Comparison of ENCODE assay signal across 11 mouse cellular contexts in the genomic region with DNA sequence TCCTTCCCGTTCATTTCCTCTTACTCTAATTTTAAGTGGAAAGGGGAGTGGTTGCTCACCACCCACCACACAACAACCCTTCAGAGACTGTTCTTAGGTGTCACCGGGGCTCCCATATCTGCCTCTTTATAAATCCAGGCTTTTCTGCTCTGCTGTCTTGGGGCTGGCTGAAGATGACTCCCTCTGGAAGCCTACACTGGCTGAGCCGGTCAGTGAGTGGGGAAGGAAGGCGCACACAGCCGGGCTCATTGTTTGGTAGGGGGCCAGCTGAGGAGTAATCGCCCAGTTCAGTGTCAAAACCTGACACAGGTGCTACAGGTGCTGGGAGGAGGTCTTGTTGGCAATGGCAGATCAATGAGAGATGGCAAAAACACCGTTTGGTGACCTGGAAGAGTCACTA. TPM values are rescaled to one million over a fixed set of nuclear protein-coding genes. Genes with fewer than 3 reads are reported as not detected.
A peak's percentile ranks its signal among the peaks of the same experiment; 100 is the strongest.
DNase-seq lines count a peak whose midpoint lies in the region; ATAC-seq and TF ChIP-seq lines count a peak whose summit lies in the region.
"Had no signal": no experiment of that assay in that cellular context is flagged by ENCODE, and none has a peak within 500 bp of the region (broad histone marks: within the 10 kb centered on the region; RNA-seq: fewer than 3 reads in every experiment).

No protein-coding gene starts in this region.

- H3K4me2 ChIP-seq in kidney, embryonic 16.5 days (replicated peaks; ENCODE audit: low read depth, low read length), result peak overlapping the region; percentile 21; the same call in 1 of the 2 replicates
- H3K4me2 ChIP-seq in liver, embryonic 13.5 days, result peak overlapping the region; percentile 46

- H3K4me3 ChIP-seq in kidney, embryonic 16.5 days (ENCODE audit: low read length), result no peak overlapping the region
- H3K4me3 ChIP-seq in ES-E14 (ENCODE audit: insufficient read depth in 1 of 2, low read depth in 1 of 2, low read length in 2 of 2, poor library complexity in 1 of 2, severe bottlenecking in 1 of 2), result no peak overlapping the region
- H3K4me3 ChIP-seq in embryonic facial prominence, embryonic 10.5 days, result no peak overlapping the region
- 0 out of 2 replicates have a peak overlapping the region, but pooled peaks have one; percentile 3 for H3K4me3 ChIP-seq in liver, embryonic 13.5 days (replicated peaks)
- H3K4me3 ChIP-seq: hindbrain, embryonic 13.5 days; limb, embryonic 10.5 days; midbrain, embryonic 10.5 days had no signal

- in situ Hi-C loops in ES-E14 (cut with MboI; ENCODE audit: low sequenced_read_pairs in 2 of 2, unreplicated experiment in 2 of 2), result no loop called here

- peaks cover 9% of the 10 kb centered on the region; the same call in 1 of the 2 replicates for H3K27me3 ChIP-seq in kidney, embryonic 16.5 days (ENCODE audit: insufficient read depth, low read length)
- peaks cover 46% of the 10 kb centered on the region for H3K27me3 ChIP-seq in embryonic facial prominence, embryonic 10.5 days (replicated peaks; ENCODE audit: low read depth, poor library complexity, severe bottlenecking)
- peaks cover 59% of the 10 kb centered on the region for H3K27me3 ChIP-seq in liver, embryonic 13.5 days

- whole genome bisulfite sequencing in kidney, embryonic 16.5 days, result 71% methylated on average over 7 of the region's 7 CpGs
- 65% methylated on average over 7 of the region's 7 CpGs for WGBS in embryonic facial prominence, embryonic 10.5 days
- 15% methylated on average over 7 of the region's 7 CpGs for WGBS in liver, embryonic 13.5 days (ENCODE audit: insufficient replicate concordance)

- peak overlapping the region; percentile 41 for H3K27ac ChIP-seq in kidney, embryonic 16.5 days (ENCODE audit: low read length)
- no peak overlapping the region for H3K27ac ChIP-seq in ES-E14 (ENCODE audit: insufficient read depth, low read depth, low read length, poor library complexity, severe bottlenecking)
- peak overlapping the region; percentile 4; the same call in 1 of the 2 replicates for H3K27ac ChIP-seq in embryonic facial prominence, embryonic 10.5 days (replicated peaks)
- peak overlapping the region; percentile 61 for H3K27ac ChIP-seq in liver, embryonic 13.5 days
- H3K27ac ChIP-seq: hindbrain, embryonic 13.5 days had no signal

- no peak for ATAC-seq in kidney, embryonic 16.5 days (ENCODE audit: low FRiP score, low TSS enrichment)
- ATAC-seq in liver, embryonic 13.5 days (ENCODE audit: low read depth), result no peak

- H3K9ac ChIP-seq in kidney, embryonic 16.5 days (replicated peaks; ENCODE audit: low read length), result no peak overlapping the region
- peak overlapping the region; percentile 7; the same call in 1 of the 2 replicates for H3K9ac ChIP-seq in ES-E14 (ENCODE audit: insufficient read depth, low read depth, low read length, poor library complexity, severe bottlenecking)
- H3K9ac ChIP-seq in liver, embryonic 13.5 days, result no peak overlapping the region
- H3K9ac ChIP-seq: hindbrain, embryonic 13.5 days had no signal

- peaks cover 21% of the 10 kb centered on the region for H3K4me1 ChIP-seq in kidney, embryonic 16.5 days (ENCODE audit: insufficient read depth, low read length)
- peaks cover 0 to 15% of the 10 kb centered on the region in 2 experiments; a peak in 2 of 4 replicates for H3K4me1 ChIP-seq in ES-E14 (ENCODE audit: control insufficient read depth in 2 of 2, insufficient read depth in 2 of 2, low read length in 2 of 2, poor library complexity in 1 of 2)
- peaks cover 37% of the 10 kb centered on the region for H3K4me1 ChIP-seq in embryonic facial prominence, embryonic 10.5 days
- peaks cover 35% of the 10 kb centered on the region for H3K4me1 ChIP-seq in liver, embryonic 13.5 days (replicated peaks)

- no peaks in the 10 kb centered on the region for H3K36me3 ChIP-seq in kidney, embryonic 16.5 days (ENCODE audit: insufficient read depth, low read length)
- no peaks in the 10 kb centered on the region for H3K36me3 ChIP-seq in ES-E14 (ENCODE audit: control insufficient read depth, insufficient read depth, low read length, poor library complexity, severe bottlenecking)
- H3K36me3 ChIP-seq in embryonic facial prominence, embryonic 10.5 days (replicated peaks), result no peaks in the 10 kb centered on the region
- H3K36me3 ChIP-seq in liver, embryonic 13.5 days, result no peaks in the 10 kb centered on the region
- H3K36me3 ChIP-seq: hindbrain, embryonic 13.5 days; limb, embryonic 10.5 days; midbrain, embryonic 10.5 days had no signal

- no peaks in the 10 kb centered on the region for H3K9me3 ChIP-seq in kidney, embryonic 16.5 days (ENCODE audit: low read length)
- H3K9me3 ChIP-seq in ES-E14 (ENCODE audit: control insufficient read depth, insufficient read depth, low read depth, low read length), result no peaks in the 10 kb centered on the region
- H3K9me3 ChIP-seq in embryonic facial prominence, embryonic 10.5 days, result no peaks in the 10 kb centered on the region
- no peaks in the 10 kb centered on the region for H3K9me3 ChIP-seq in liver, embryonic 13.5 days (replicated peaks)
- H3K9me3 ChIP-seq: hindbrain, embryonic 13.5 days; limb, embryonic 10.5 days; midbrain, embryonic 10.5 days had no signal

- no peak for DNase-seq in kidney, adult 9 months
- DNase-seq in ES-E14 (ENCODE audit: low read depth, low spot score), result no peak
- DNase-seq in embryonic facial prominence, embryonic 10.5 days (ENCODE audit: low spot score), result no peak
- no peak for DNase-seq in liver, embryonic 13.5 days
- no peak for DNase-seq in frontal cortex, adult 2 months (ENCODE audit: extremely low spot score in 1 of 2, low spot score in 1 of 2)
- no peak for DNase-seq in gastrocnemius, postnatal 10 days
- DNase-seq in right cerebral cortex, postnatal 14 days, result no peak

TF ChIP-seq in ES-E14, 5 proteins besides CTCF, POLR2A, EP300 and RAD21:
- TF ChIP-seq ZNF384 (IDR thresholded peaks at IDR 0.05; ENCODE audit: low read depth, low read length) (no peak), CHD2 (IDR thresholded peaks at IDR 0.05; ENCODE audit: low read depth, low read length) (no peak), ZC3H11A (IDR thresholded peaks at IDR 0.05; ENCODE audit: borderline replicate concordance, low read depth, low read length) (no peak), MAFK (IDR thresholded peaks at IDR 0.05; ENCODE audit: insufficient read depth, low read depth, low read length) (no peak), HCFC1 (IDR thresholded peaks at IDR 0.05; ENCODE audit: borderline replicate concordance, insufficient read depth, low read length) (no peak)

RNA-seq across cellular contexts. Expression of a gene that starts 5.4 kb away (rescaled TPM):
- polyA plus RNA-seq in kidney, embryonic 16.5 days (2015; fragmentation: Nextera tagmentation; extraction: Ambion mirVana), result 1.9 and 2.5 TPM in 2 replicates
- 0.67 and 1.2 TPM in 2 replicates for total RNA-seq in ES-E14 (2012; rRNA removed)
- polyA plus RNA-seq in embryonic facial prominence, embryonic 10.5 days (2016; fragmentation: Nextera tagmentation; extraction: Ambion mirVana), result 1.3 TPM in 2 replicates
- polyA plus RNA-seq in liver, embryonic 13.5 days (2015; fragmentation: Nextera tagmentation; extraction: Ambion mirVana), result 0.17 and 0.44 TPM in 2 replicates
- 3.4 and 4.5 TPM in 2 replicates for polyA plus RNA-seq in frontal cortex, adult 2 months (2012; rRNA removed)
- 1 to 10 TPM in 1 of 2 experiments, under 1 TPM in 1; 0.75 to 1.1 TPM for total RNA-seq in gastrocnemius, postnatal 10 days (2021)

RNA-seq across cellular contexts. Expression of a gene that starts 26.1 kb away (rescaled TPM):
- polyA plus RNA-seq in kidney, embryonic 16.5 days (2015; fragmentation: Nextera tagmentation; extraction: Ambion mirVana), result 280 and 282 TPM in 2 replicates
- 112 and 131 TPM in 2 replicates for total RNA-seq in ES-E14 (2012; rRNA removed)
- polyA plus RNA-seq in embryonic facial prominence, embryonic 10.5 days (2016; fragmentation: Nextera tagmentation; extraction: Ambion mirVana), result 75.1 and 82.5 TPM in 2 replicates
- 127 and 145 TPM in 2 replicates for polyA plus RNA-seq in liver, embryonic 13.5 days (2015; fragmentation: Nextera tagmentation; extraction: Ambion mirVana)
- polyA plus RNA-seq in frontal cortex, adult 2 months (2012; rRNA removed), result 19.1 and 19.9 TPM in 2 replicates
- 10 to 100 TPM; 75.0 to 98.1 TPM for total RNA-seq in gastrocnemius, postnatal 10 days (2021)

RNA-seq across cellular contexts. Expression of a gene that starts 29.8 kb away (rescaled TPM):
- polyA plus RNA-seq in kidney, embryonic 16.5 days (2015; fragmentation: Nextera tagmentation; extraction: Ambion mirVana), result 0.34 and 0.68 TPM in 2 replicates
- 0.09 and 0.26 TPM in 2 replicates for total RNA-seq in ES-E14 (2012; rRNA removed)
- 0.12 TPM in 1 of 2 replicates, not detected in the other for polyA plus RNA-seq in embryonic facial prominence, embryonic 10.5 days (2016; fragmentation: Nextera tagmentation; extraction: Ambion mirVana)
- polyA plus RNA-seq in liver, embryonic 13.5 days (2015; fragmentation: Nextera tagmentation; extraction: Ambion mirVana), result not detected in 2 replicates
- 0.90 and 0.97 TPM in 2 replicates for polyA plus RNA-seq in frontal cortex, adult 2 months (2012; rRNA removed)
- not detected for total RNA-seq in gastrocnemius, postnatal 10 days (2021)
- polyA plus RNA-seq: limb, embryonic 10.5 days had no signal

RNA-seq across cellular contexts. Expression of a gene that starts 44.4 kb away (rescaled TPM):
- polyA plus RNA-seq in kidney, embryonic 16.5 days (2015; fragmentation: Nextera tagmentation; extraction: Ambion mirVana), result 45.7 and 58.1 TPM in 2 replicates
- 45.6 and 80.3 TPM in 2 replicates for total RNA-seq in ES-E14 (2012; rRNA removed)
- polyA plus RNA-seq in embryonic facial prominence, embryonic 10.5 days (2016; fragmentation: Nextera tagmentation; extraction: Ambion mirVana), result 92.8 and 95.9 TPM in 2 replicates
- polyA plus RNA-seq in liver, embryonic 13.5 days (2015; fragmentation: Nextera tagmentation; extraction: Ambion mirVana), result 1.6 and 2.5 TPM in 2 replicates
- 13.3 and 16.3 TPM in 2 replicates for polyA plus RNA-seq in frontal cortex, adult 2 months (2012; rRNA removed)
- under 1 TPM; 0.56 to 0.86 TPM for total RNA-seq in gastrocnemius, postnatal 10 days (2021)

RNA-seq across cellular contexts. Expression of a gene that starts 50.8 kb away (rescaled TPM):
- polyA plus RNA-seq in kidney, embryonic 16.5 days (2015; fragmentation: Nextera tagmentation; extraction: Ambion mirVana), result 1.0 and 1.7 TPM in 2 replicates
- 1.6 and 2.7 TPM in 2 replicates for total RNA-seq in ES-E14 (2012; rRNA removed)
- not detected in 2 replicates for polyA plus RNA-seq in embryonic facial prominence, embryonic 10.5 days (2016; fragmentation: Nextera tagmentation; extraction: Ambion mirVana)
- 1.5 and 1.9 TPM in 2 replicates for polyA plus RNA-seq in liver, embryonic 13.5 days (2015; fragmentation: Nextera tagmentation; extraction: Ambion mirVana)
- polyA plus RNA-seq in frontal cortex, adult 2 months (2012; rRNA removed), result 1.1 and 1.8 TPM in 2 replicates
- under 1 TPM; 0.42 to 0.72 TPM for total RNA-seq in gastrocnemius, postnatal 10 days (2021)
- polyA plus RNA-seq: hindbrain, embryonic 13.5 days had no signal
